Mouse (Mus musculus): ENCODE results near the gene Lrrc4c.

Lrrc4c gene

DNA sequence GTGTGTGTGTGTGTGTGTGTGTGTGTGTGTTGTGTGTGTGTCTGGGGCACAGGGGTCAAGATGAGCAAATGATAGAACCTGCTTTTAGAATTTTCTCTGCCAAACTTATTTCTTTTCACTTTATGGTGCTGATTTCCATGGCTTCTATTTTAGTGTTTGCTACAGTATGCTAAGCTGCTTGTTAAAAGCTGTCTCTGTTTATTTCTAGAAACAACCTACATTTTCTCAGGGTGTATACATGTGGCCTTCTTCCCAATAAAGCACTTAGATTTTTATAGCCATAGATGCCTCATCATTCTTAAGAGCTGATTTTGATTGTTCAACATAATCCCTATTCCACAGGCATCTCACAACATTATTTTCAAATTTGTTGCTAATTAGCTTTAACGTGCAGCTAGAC is 229.2 kb downstream of the Lrrc4c start:
- DNase-seq (ENCODE audit: low spot score in 2 of 2): no peak

DNA sequence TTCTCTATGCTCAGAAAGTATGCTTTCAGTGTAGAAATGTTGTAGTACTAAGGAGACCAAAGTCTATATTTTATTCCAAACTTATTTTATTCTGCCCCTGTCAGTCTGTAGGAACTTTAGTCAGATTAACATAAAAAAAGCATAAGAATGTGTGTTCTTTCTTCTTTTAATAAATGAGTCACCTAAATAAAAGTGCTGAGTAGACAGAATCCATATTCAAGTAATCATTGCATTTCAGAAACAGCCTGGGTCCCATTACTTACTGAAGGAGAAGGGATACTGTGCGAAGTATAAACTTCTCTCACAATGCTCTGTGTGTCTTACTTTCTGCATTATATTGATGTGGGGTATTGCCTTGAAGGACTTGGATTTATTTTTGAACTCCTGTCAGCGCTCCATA is 255.8 kb downstream of the Lrrc4c start:
- no peak for DNase-seq (ENCODE audit: low spot score in 2 of 2)

DNA sequence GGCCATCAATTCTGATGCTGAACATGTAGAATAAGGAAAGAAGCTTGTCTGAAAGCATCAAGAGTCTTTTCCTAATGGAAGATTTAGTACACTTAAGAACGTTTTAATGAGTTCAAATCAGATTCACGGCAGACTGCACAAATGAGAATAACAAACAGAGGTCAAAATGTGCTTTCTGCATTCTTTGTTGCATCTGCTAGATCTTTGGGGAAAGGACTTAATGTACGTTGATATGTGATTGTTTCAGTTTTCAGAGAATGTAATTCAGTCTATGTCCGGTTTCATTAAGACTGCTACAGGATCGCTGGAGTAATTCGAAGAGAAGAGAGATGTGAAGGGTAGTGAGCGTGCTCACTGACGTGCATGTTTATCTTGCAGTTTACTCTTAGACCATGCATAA is 259.7 kb downstream of the Lrrc4c start:
- DNase-seq (ENCODE audit: low spot score in 2 of 2): no peak

DNA sequence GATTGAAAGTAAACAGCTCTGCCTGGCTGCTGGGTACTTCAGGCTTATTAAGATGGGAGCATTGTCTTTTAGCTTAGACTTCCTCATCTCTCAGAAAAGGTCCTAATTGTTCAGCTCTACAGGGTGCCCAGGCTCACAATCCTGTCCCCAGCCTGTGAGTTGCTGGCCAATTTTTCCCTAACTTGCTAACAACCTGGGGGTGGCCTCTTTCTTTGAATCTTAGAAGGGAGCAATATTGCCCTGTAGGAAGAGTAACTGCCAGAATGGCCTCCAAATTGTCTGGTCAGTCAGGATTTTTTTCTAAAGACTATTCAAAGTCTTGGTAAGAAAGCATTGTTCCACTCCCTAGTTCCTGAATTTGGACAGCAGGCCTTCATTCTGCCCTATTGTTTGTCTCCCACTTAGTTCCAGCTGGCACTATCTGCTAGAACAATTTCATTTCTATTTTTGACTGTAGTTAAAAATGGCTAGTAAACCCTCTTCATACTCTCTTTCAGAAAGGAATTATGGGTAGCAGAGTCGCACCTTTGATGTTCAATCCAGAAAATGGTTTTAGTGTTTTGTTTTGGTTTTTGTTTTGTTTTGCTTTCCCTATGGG is 262.3 kb downstream of the Lrrc4c start:
- no peak for DNase-seq (ENCODE audit: low spot score in 2 of 2)

DNA sequence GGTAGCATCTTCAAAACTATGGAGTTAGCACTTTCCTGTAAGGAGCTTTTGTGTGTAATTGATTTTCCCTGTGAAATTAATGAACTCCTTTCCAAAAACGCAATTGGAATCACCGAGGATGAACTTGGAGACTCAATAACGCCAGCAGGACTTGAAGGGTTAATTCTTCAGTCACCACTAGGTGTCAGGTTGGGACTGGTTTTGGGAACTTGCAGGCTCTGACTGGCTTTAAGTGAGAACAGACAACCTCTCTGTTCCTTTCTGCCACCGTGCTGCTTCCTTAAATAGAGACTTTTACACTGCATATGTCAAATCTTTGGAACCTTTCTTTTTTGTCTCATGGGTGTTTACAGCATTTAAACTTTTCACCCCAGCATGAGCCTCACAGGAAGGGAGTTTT is 267.7 kb downstream of the Lrrc4c start:
- DNase-seq (ENCODE audit: low spot score in 2 of 2): no peak

DNA sequence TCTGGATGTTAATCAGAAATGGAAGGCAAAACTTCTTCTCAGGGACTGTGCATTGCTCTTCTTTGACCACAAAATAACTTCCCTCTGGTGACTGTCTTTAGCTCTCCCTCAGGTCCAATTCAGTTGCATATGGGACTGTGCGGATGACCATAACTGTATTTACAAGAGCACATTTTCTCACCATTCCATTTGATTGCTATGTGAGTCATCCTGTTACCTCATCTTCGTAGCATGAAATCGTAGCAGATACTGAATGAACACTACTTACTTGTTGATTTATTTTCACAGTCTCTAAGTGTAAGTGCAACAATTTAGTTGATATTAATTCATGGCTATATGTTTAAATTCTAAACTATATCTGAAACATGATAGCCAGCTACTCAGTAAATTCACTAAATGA is 286.8 kb downstream of the Lrrc4c start:
- no peak for DNase-seq (ENCODE audit: low spot score in 2 of 2)

DNA sequence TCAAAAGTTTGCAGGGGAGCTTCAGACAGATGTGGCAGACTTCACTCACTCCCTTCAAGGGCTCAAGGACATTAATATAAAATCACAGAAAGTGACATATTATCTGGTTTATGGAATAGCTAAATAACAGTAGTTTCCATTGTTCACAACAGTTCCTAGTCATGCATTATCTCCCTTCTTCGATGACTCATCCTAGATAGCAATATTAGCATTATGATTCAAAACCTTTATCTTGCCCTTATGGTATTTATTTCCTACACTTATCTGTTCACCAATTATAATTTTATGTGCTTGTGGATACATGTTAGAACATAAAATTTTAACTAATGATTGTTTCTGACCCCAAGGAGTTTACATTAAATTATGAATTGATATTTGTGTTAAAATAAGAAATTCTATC is 296.2 kb downstream of the Lrrc4c start:
- DNase-seq (ENCODE audit: low spot score in 2 of 2): no peak

DNA sequence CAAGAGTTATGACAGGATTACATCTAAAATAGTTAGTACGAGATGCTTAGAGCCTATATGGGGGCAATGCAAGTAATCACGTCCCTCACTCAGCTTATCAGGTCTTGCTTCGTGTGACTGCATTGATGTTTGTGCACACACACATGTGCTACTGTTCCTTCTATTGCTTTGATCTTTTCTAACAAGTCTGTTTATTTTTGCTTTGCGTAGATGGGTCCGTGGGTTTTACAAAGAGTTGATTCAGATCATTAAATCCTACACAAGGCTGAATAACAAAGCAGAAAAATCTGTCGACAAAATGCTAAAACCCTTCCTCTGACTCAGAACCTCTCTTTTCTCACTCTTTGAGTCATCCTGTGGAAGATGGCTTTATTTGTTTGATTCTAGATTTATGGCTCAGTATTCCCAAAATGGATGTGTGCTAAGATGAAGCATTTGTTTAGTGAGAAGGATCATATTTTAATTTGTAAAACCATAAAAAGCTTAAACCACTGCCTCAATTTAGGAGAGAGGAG is 300.8 kb downstream of the Lrrc4c start:
- no peak for DNase-seq (ENCODE audit: low spot score in 2 of 2)

DNA sequence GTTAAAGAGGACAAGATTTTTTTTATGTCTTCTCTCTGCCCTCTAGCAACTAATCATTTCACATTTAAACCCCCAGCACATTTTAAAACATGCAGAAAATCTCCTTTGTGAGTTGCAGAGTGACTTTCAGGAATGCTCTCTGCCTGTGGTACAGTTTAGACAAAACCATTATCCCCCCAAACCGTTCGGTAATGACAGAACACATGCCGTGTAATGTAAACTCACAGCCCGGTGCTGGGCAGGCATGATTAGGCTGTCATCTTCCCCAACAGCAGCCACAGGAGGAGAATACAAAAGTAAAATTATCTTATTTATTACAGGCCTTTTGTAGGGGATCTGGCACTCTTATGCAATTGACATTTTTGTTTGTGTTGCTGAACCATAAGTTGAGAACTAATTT is 349.1 kb downstream of the Lrrc4c start:
- no peak for DNase-seq (ENCODE audit: low spot score in 2 of 2)

DNA sequence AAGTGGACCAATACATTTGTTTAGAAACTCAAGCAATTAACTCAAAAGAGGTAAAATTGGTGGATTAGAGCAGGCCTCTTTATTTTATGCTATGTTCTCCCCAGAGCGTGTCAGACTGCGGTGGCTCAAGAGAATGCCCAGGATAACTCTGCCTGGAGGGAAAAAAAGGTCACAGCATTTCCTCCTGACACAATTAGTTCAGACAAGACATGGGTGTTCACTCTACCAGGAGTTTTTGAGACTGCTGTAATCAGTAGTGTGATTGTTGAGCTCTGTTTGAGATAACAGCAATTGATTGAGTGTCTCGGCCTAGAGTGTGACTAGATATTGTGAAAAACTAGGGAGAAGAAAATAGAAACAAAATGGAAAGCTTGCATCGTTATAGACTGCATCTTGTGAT is 363.8 kb downstream of the Lrrc4c start:
- DNase-seq (ENCODE audit: low spot score in 2 of 2): no peak

DNA sequence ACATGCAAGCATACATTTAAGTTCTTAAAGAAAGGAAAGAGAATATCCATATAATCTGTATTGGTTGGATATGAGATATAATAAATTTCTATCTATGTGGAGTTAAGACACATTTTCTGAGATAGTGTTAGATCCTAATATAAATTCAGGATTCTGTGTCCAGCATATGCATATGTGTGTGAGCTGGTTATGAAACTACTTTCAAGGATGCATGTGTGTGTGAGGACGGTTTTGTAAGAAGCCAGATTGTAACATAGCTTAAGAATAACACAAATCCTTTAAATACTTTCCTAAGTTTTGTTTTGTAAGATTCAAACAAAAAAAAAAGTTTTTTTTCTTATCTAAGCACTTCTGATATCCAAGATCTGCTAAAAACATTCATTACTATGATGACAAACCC is 367.4 kb downstream of the Lrrc4c start:
- DNase-seq (ENCODE audit: low spot score in 2 of 2): no peak

DNA sequence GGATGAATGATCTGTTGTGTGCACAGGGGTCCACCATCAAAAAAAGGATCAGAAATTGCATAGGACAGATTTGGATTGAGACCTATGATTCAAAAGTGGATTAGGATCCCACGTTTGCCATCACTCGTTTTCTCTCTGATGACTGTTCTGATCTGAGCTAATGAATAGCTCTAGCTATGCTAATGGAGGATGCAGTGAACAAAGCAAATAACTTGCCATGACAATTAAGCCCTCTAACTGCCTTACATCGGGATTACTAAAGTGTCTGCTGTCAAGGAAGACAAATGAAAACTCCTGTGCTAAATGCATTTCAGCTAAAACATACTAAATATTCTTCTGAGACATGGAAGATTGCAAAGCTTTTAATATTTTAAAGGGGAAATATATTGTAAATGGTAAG is 387.0 kb downstream of the Lrrc4c start:
- DNase-seq (ENCODE audit: low spot score in 2 of 2): no peak

DNA sequence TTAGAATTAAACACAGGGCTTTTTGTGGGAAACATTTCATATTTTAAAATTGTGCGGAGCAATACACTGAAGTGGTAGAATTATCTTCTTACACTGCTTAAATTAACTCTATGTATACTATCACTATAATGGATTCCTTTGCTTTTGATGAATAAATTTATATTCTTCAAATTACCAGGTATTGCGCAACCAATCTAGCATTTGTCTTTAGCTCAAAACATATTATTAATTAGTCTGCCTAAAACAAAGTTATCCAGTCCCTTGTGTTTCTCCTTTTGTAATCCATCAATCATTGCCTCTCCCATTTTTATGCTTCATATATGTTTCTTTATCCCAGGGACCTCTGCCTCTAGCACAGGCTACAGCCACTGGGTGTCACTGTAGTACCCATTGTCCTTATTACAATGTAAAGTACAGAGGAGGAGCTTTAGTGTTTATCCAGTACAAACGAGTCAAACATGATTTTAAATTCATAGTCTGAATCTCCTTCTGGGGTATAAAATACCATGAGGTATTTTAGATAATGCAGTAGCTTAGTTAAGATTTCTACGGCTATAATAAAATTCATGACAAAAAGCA is 389.9 kb downstream of the Lrrc4c start:
- no peak for DNase-seq (ENCODE audit: low spot score in 2 of 2)

DNA sequence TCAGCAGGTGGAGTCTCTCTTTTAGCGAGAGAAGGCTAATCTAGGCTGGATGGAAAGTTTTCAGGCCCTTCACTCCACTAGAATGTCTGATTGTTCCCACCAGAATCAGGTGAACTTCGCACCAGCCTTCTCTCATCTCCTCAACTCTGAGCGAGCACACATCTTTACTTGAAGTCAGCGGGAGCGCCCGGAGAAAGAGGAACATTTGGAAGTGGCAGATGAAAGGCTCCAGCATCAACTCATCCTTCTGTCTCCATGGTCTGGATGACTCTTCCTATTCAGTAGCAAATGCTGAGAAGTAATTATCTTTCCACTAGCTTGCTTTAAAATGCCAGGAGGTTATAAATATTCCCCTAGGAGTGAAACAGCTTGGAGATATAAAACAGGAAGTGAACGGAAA is 396.6 kb downstream of the Lrrc4c start:
- DNase-seq (ENCODE audit: low spot score in 2 of 2): no peak

DNA sequence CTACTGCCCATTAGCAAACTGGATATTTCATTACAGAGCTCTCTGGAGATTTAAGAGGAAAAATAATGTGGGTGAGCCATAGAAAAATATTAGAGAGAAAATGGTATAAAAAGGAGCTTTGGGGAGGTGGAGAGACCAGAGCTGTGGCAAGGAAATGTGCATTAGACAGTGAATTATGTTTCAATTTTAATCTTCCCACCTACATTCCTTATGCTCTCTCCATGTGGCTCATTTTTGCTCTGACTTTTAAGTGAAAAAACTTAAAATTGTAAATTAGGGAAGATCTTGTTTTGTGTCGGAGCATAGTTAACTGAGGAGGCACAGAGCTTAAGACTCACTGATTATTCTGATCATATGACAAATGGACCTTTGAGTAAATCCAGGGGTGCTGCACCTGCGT is 399.4 kb downstream of the Lrrc4c start:
- no peak for DNase-seq (ENCODE audit: low spot score in 2 of 2)

DNA sequence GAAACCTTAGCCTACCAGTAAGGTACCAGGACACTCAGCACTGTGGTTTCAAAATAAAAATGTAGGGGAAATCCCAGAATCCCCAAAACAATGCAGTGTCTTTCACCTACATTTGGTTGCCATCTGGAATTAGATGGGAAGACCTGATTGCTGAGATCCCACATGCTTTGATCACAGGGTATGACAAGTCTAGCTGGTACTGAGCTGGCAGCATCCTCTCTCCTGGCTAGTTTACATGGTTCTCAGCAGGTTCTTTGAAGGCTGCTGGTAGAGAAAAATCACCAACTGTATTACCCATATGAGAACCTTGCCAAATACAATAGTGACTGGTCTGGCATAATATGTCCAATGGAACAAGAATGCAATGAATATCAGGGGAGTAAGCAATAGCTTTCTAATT is 405.4 kb downstream of the Lrrc4c start:
- DNase-seq (ENCODE audit: low spot score in 2 of 2): no peak

DNA sequence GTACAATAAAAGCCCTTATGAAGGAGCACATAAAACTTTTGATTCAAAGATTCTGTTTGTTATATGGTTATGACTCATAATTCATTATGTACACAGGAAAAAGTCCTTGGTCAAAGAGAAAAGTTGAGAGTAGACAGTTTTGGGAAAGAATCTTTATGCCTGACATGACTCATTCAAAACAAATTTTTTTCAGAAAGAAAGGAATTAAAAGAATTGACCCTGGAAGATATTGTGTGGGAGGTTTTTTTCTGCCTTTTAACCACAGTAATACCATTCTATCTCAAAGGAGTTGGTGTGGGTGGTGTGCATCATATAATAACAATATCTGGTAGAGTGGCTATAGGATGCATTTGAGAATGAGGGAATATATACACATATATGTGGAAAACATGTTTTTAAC is 418.1 kb downstream of the Lrrc4c start:
- DNase-seq (ENCODE audit: low spot score in 2 of 2): no peak

DNA sequence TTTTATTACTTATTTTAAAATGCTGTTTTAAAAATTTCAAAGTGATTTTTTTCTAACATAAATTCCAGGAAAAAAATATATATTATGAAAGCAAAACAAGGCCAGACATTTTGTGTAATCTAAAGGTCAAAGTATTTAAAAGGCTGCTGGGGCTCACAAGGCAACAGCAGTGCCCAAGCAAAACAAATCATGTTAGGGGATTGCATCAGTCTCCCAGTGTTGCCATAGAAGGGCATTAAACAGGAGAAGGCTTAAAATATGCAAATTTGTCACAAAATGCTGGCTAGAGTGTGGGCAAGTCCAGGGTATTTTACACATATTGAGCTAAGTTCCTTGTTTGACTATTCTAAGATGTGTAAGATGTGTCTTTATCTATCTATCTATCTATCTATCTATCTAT is 437.1 kb downstream of the Lrrc4c start:
- DNase-seq (ENCODE audit: low spot score in 2 of 2): no peak

DNA sequence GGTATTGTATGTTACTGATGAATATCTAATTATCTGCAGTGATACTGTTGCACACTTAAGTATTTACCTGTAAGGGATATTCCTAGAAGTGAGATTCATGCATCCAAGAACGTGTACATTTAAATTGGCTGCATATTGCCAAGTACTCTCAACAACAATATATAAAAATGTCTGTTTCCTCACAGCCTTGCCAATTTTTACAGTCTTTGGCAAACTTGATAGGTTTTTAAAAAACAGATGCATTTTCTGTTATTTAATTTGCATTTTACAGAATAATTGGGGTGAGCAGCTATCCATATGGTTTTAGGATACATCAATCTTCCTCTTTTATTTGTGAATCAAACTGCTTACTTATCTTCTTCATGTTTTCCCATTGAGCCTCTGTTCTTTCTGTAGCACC is 439.7 kb downstream of the Lrrc4c start:
- DNase-seq (ENCODE audit: low spot score in 2 of 2): no peak

DNA sequence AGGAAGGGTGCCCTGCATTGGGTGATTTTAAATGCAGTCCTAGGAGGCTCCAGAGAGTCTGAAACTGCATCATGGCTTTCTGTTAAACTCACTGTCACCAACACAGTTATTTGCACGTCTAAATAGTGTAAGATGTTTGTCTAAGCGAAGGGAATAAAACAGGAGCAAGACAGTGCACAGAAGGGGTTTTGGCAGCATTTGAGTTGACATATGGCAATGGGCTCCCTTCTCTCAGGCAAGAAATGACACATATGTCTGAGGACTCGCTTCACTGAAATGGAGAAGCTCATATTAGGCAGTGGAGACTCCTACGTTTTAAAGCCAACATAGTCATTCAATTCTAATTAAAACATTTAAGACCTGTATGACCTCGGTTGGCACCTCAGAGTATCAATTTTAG is 445.6 kb downstream of the Lrrc4c start:
- DNase-seq (ENCODE audit: low spot score in 2 of 2): no peak

DNA sequence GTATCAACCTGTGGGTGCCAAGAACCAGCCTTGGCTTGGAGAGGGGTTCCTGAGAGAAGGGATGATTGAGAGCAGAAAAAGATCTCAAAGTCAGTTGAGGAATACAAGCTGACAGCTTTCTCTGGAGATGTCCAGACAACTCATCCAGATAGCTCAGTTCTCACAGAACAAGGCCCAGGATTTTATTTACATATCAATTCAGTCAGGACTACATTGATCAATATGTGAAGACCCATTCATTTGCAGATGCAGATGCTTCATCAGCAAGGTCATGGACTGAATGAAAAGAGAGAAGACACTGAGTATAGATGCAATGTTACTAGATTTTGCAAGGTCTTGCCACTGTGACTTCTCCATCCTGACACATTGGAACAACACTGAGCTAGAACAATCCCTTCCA is 457.4 kb downstream of the Lrrc4c start:
- no peak for DNase-seq (ENCODE audit: low spot score in 2 of 2)

DNA sequence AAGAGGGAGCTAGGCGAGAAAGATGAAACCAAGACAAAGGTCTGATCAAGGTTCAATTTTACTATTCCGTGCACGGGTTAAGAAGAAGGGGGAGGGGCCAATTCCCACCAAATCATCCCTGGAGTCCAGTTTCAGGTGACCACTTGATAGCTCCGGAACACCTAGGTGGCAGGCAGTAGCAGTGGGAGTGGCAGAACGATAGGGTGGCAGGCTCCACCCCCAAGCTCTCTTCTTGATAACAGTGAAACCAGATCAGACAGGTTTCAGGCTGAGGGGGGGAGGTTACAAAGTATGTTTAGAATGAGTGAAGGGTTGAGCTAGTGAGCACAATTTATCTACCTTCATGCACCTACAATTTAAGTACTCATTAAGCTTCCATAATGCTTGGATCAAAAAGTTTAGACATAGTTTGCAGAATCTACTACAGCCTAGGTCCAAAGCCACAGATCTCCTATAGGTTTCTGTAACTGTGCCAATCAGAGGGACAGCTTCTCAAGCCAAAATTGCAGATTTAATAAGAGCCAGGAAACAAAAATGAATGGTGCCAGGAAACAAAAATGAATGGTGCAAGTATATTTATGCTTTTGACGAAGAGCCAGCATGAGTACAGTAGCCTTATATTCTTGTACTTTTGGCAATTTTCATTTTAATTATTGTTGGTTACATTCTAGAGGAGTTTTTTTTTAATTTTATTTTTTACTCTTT is 478.9 kb downstream of the Lrrc4c start:
- DNase-seq (ENCODE audit: low spot score in 2 of 2): no peak

DNA sequence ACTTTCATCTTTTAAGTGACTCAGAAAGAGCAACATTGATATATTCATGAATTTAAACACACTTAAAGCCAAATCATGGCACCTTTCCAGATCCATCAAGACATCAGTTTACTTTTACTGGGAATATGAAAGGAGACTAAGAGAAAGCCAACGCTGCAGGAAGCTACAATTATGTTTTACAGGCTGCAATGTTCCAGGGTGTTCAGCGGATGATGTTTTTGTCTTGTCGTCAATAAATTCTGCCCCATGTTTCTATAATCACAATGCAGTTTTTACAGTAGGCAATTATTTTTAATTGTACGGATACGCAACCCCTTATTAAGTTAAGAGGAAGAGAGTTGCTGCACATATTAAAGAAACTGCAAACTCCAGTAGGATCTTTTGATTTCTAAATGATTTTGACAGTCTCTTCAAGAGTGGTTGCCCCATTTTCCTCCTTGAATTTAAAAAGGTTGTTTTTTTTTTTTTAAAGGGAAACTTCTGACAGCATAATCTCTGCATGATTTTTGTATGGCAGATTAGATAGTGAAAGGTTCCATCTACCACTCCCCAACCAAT is 532.9 kb downstream of the Lrrc4c start:
- DNase-seq (ENCODE audit: low spot score in 2 of 2): no peak

Measured in spleen, postnatal 14 days (tissue).